9 mouse cellular contexts compared by ENCODE assay signal in genomic region chr9:15285443-15285842, GRCm38 (mm10). TPM values are rescaled to one million over a fixed set of nuclear protein-coding genes. Genes with fewer than 3 reads are reported as not detected.
DNase-seq lines count a peak whose midpoint lies in the region; ATAC-seq lines count a peak whose summit lies in the region.
"Had no signal": no experiment of that assay in that cellular context is flagged by ENCODE, and none has a peak within 500 bp of the region (broad histone marks: within the 10 kb centered on the region; RNA-seq: fewer than 3 reads in every experiment).

No protein-coding gene starts in this region.

- 57% methylated on average over 3 of the region's 3 CpGs for WGBS in liver, embryonic 11.5 days

- H3K36me3 ChIP-seq in liver, embryonic 11.5 days (ENCODE audit: control insufficient read depth, insufficient read depth, low read length): no peaks in the 10 kb centered on the region

- peaks cover 11% of the 10 kb centered on the region for H3K4me1 ChIP-seq in liver, embryonic 11.5 days (replicated peaks; ENCODE audit: control insufficient read depth, insufficient read depth, low read length)

- H3K9me3 ChIP-seq in liver, embryonic 11.5 days (ENCODE audit: control insufficient read depth, low read length): no peaks in the 10 kb centered on the region

- DNase-seq in adrenal gland, adult 2 months: peak; percentile 40
- DNase-seq in adrenal gland, adult 8-10 months: no peak
- peak; percentile 39 for DNase-seq in liver
- DNase-seq in liver, embryonic 11.5 days (ENCODE audit: low spot score): no peak
- peak; percentile 25 for DNase-seq in T-cell, adult 2 months (ENCODE audit: low spot score)
- DNase-seq in right cerebral cortex, postnatal 4 days: no peak
- DNase-seq in layer of hippocampus, postnatal 36 days: no peak
- DNase-seq: heart, postnatal 36 days had no signal

- no peak overlapping the region for H3K4me3 ChIP-seq in liver, embryonic 11.5 days (ENCODE audit: low read depth, low read length)

- H3K27ac ChIP-seq in liver, embryonic 11.5 days (ENCODE audit: low read depth, low read length): no peak overlapping the region

- H3K9ac ChIP-seq in liver, embryonic 11.5 days (ENCODE audit: low read depth, low read length): no peak overlapping the region

- no peaks in the 10 kb centered on the region for H3K27me3 ChIP-seq in liver, embryonic 11.5 days (replicated peaks; ENCODE audit: control insufficient read depth, insufficient read depth, low read length)

- ATAC-seq in liver, embryonic 11.5 days (replicated peaks; ENCODE audit: low FRiP score): no peak
- ATAC-seq in megakaryocyte-erythroid progenitor cell, adult 5-6 weeks (replicated peaks; ENCODE audit: low FRiP score, low TSS enrichment, poor library complexity, severe bottlenecking): 0 out of 2 replicates have a peak, but pooled peaks have one; percentile 15

- H3K4me2 ChIP-seq in liver, embryonic 11.5 days: no peak overlapping the region

RNA-seq across cellular contexts. Expression of gene Med17, which starts 5.7 kb away (rescaled TPM):
- 10 to 100 TPM; 27.4 to 34.8 TPM for total RNA-seq in adrenal gland, adult 2 months (2021)
- 31.9 and 32.2 TPM in 2 replicates for polyA plus RNA-seq in adrenal gland, adult 2 months (2012; rRNA removed)
- total RNA-seq in adrenal gland, adult 8-10 months (2022): 10 to 100 TPM; 45.0 to 56.4 (median 49.6) TPM
- 41.9 and 47.3 TPM in 2 replicates for polyA plus RNA-seq in liver, embryonic 11.5 days (2014; fragmentation: Nextera tagmentation; extraction: Ambion mirVana)
- 26.1 and 33.5 TPM in 2 replicates for total RNA-seq in megakaryocyte-erythroid progenitor cell, adult 5-6 weeks (2014; fragmentation: Nextera tagmentation)
- 28.2 and 37.4 TPM in 2 replicates for total RNA-seq in megakaryocyte-erythroid progenitor cell, adult 5-6 weeks (2017)
- 10 to 100 TPM; 38.9 to 41.9 TPM for total RNA-seq in layer of hippocampus, postnatal 36 days (2021)

RNA-seq across cellular contexts. Expression of gene Taf1d, which starts 20.6 kb away (rescaled TPM):
- 100 to 1,000 TPM in 1 of 2 experiments, 10 to 100 TPM in 1; 76.4 to 128 TPM for total RNA-seq in adrenal gland, adult 2 months (2021)
- polyA plus RNA-seq in adrenal gland, adult 2 months (2012; rRNA removed): 2.7 and 3.0 TPM in 2 replicates
- 100 to 1,000 TPM in 2 of 4 experiments, 10 to 100 TPM in 2; 71.4 to 110 (median 88.2) TPM for total RNA-seq in adrenal gland, adult 8-10 months (2022)
- polyA plus RNA-seq in liver, embryonic 11.5 days (2014; fragmentation: Nextera tagmentation; extraction: Ambion mirVana): 95.1 and 110 TPM in 2 replicates
- total RNA-seq in megakaryocyte-erythroid progenitor cell, adult 5-6 weeks (2014; fragmentation: Nextera tagmentation): 439 and 454 TPM in 2 replicates
- 1,383 and 1,827 TPM in 2 replicates for total RNA-seq in megakaryocyte-erythroid progenitor cell, adult 5-6 weeks (2017)
- 10 to 100 TPM; 34.3 to 35.2 TPM for total RNA-seq in layer of hippocampus, postnatal 36 days (2021)

RNA-seq across cellular contexts. Expression of gene 4931406C07Rik, which starts 20.8 kb away (rescaled TPM):
- 100 to 1,000 TPM; 124 to 126 TPM for total RNA-seq in adrenal gland, adult 2 months (2021)
- 9.8 and 10.6 TPM in 2 replicates for polyA plus RNA-seq in adrenal gland, adult 2 months (2012; rRNA removed)
- 100 to 1,000 TPM; 101 to 139 (median 122) TPM for total RNA-seq in adrenal gland, adult 8-10 months (2022)
- 4.2 and 4.5 TPM in 2 replicates for polyA plus RNA-seq in liver, embryonic 11.5 days (2014; fragmentation: Nextera tagmentation; extraction: Ambion mirVana)
- 6.5 and 8.3 TPM in 2 replicates for total RNA-seq in megakaryocyte-erythroid progenitor cell, adult 5-6 weeks (2014; fragmentation: Nextera tagmentation)
- total RNA-seq in megakaryocyte-erythroid progenitor cell, adult 5-6 weeks (2017): 5.2 and 6.7 TPM in 2 replicates
- total RNA-seq in layer of hippocampus, postnatal 36 days (2021): 10 to 100 TPM; 16.2 to 18.5 TPM

RNA-seq across cellular contexts. Expression of gene Vstm5, which starts 46.6 kb away (rescaled TPM):
- total RNA-seq in adrenal gland, adult 2 months (2021): 1 to 10 TPM in 1 of 2 experiments, under 1 TPM in 1; 0.55 to 1.2 TPM
- polyA plus RNA-seq in adrenal gland, adult 2 months (2012; rRNA removed): 1.2 and 1.4 TPM in 2 replicates
- total RNA-seq in adrenal gland, adult 8-10 months (2022): 1 to 10 TPM in 2 of 4 experiments, under 1 TPM in 2; 0.67 to 1.3 (median 1.1) TPM
- polyA plus RNA-seq in liver, embryonic 11.5 days (2014; fragmentation: Nextera tagmentation; extraction: Ambion mirVana): 0.84 and 1.4 TPM in 2 replicates
- 3.0 and 3.4 TPM in 2 replicates for total RNA-seq in megakaryocyte-erythroid progenitor cell, adult 5-6 weeks (2014; fragmentation: Nextera tagmentation)
- total RNA-seq in megakaryocyte-erythroid progenitor cell, adult 5-6 weeks (2017): 0.88 and 1.5 TPM in 2 replicates
- 1 to 10 TPM; 4.5 to 6.3 TPM for total RNA-seq in layer of hippocampus, postnatal 36 days (2021)

Comparison
In these comparisons a context has a peak if more than half of its experiments do, and no peak if none do; other contexts are left out.
1. DNase-seq: peak in adrenal gland, adult 2 months (single experiment), liver (single experiment) and T-cell, adult 2 months (single experiment); none in adrenal gland, adult 8-10 months (single experiment), liver, embryonic 11.5 days (single experiment), right cerebral cortex, postnatal 4 days (single experiment) and layer of hippocampus, postnatal 36 days (0 of 2).
2. RNA of gene 4931406C07Rik, which starts 20.8 kb away (total RNA-seq): 124 to 126 TPM in adrenal gland, adult 2 months and 101 to 139 TPM in adrenal gland, adult 8-10 months; 16.2 to 18.5 TPM in layer of hippocampus, postnatal 36 days and 5.2 to 8.3 TPM in megakaryocyte-erythroid progenitor cell, adult 5-6 weeks; every median in the first group is over 4 times any median in the second.